Mouse (Mus musculus) heart, adult 2 months (tissue): ENCODE measurements at regions not wholly inside any gene's neighbourhood (a gene's known extent, or its start where the extent isn't known, plus 50 kb on each side); places are given as distances from the start of the nearest gene placed in this dataset.

Source experiments
- CTCF ChIP-seq: fragments of 200-600 bp; IDR thresholded peaks from 2 replicates; pipeline ENCODE4 v1.8.1; 2022; ENCODE audit warnings: antibody characterized with exemption, mild to moderate bottlenecking, moderate library complexity
- EP300 ChIP-seq: fragments of 200-500 bp; IDR thresholded peaks from 2 replicates; pipeline ENCODE4 v1.6.1; 2011; ENCODE audit warnings: low read depth, low read length, control low read depth; ENCODE audit not compliant: insufficient read depth
- POLR2A ChIP-seq: fragments of 200-500 bp; IDR thresholded peaks from 2 replicates; pipeline ENCODE4 v1.6.1; 2011; ENCODE audit warnings: mild to moderate bottlenecking, low read depth, low read length, control low read depth; ENCODE audit not compliant: insufficient read depth

DNA sequence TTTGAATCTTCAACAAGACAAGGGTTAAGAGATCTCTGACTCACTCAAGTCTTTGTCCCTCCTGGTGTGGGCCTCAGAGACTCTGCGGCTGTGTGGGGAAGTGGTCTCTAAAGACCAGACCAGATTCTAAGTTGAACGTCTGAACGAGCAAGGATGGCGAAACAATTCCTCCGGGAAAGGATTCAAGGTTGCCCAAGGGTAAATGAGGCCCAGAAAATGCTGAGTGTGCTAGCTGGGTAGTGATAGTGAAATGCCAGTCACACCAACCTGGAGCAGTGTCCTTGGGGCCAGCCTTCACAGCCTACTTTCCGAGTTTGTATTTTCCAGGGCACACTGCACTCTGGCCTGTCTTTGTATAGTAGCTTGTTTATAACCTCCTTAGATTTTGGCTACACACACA lies 229.7 kb downstream of the Tle3 start:
- TF ChIP-seq POLR2A: no peak
- TF ChIP-seq CTCF: no peak
- TF ChIP-seq EP300: no peak
